Mouse (Mus musculus): Measurements from ENCODE around the gene Slc22a30. TPM values are rescaled to one million over a fixed set of nuclear protein-coding genes. Genes with fewer than 3 reads are reported as not detected.
"Not testable (repeated sequence)": the region's sequence is repeated elsewhere in the genome, so short reads cannot be mapped to it uniquely, and the experiment has no call there.

Slc22a30 gene
- total RNA-seq (2021), result not detected
- not detected in 2 replicates for polyA plus RNA-seq (2012; rRNA removed)
- long read RNA-seq, result 0 reads

GRCm38 (mm10) chr19:8405011-8405410 lies at the start of gene Slc22a30:
Slc22a30 (minus strand) TSS chr19:8405111.
- H3K4me1 ChIP-seq (ENCODE audit: control insufficient read depth, insufficient read depth, low read length); H3K9ac ChIP-seq (ENCODE audit: low read depth, low read length); H3K27ac ChIP-seq: not testable (repeated sequence)

GRCm38 (mm10) chr19:8448321-8448720 lies 43.4 kb upstream of the Slc22a30 start:
- no peaks in the 10 kb centered on the region for H3K4me1 ChIP-seq (ENCODE audit: control insufficient read depth, insufficient read depth, low read length)
- no peak for TF ChIP-seq EP300 (IDR thresholded peaks at IDR 0.05; ENCODE audit: insufficient read depth, low read depth, low read length)
- TF ChIP-seq POLR2A (IDR thresholded peaks at IDR 0.05; ENCODE audit: insufficient read depth, low read depth, low read length), result no peak
- no peak for TF ChIP-seq CTCF (IDR thresholded peaks at IDR 0.05)
- no peaks in the 10 kb centered on the region for H3K79me2 ChIP-seq (replicated peaks; ENCODE audit: control insufficient read depth, insufficient read depth, low read length)
- no peak overlapping the region for H3K4me3 ChIP-seq
- no peaks in the 10 kb centered on the region for H3K36me3 ChIP-seq (ENCODE audit: control insufficient read depth, insufficient read depth, low read length)
- H3K9ac ChIP-seq (ENCODE audit: low read depth, low read length), result no peak overlapping the region
- no peaks in the 10 kb centered on the region for H3K27me3 ChIP-seq (ENCODE audit: control insufficient read depth, insufficient read depth, low read length)
- intact Hi-C loops (cut with DNase I), result no loop called here
- DNase-seq, result no peak
- 56% methylated on average over 2 of the region's 2 CpGs for WGBS
- no peak overlapping the region for H3K27ac ChIP-seq

More at GRCm38 (mm10) chr19:8405011-8405410, at the start of gene Slc22a30:
- H3K27me3 ChIP-seq (ENCODE audit: control insufficient read depth, insufficient read depth, low read length); H3K79me2 ChIP-seq (replicated peaks; ENCODE audit: control insufficient read depth, insufficient read depth, low read length); H3K4me3 ChIP-seq; intact Hi-C loops (cut with DNase I); DNase-seq; H3K36me3 ChIP-seq (ENCODE audit: control insufficient read depth, insufficient read depth, low read length): not testable (repeated sequence)
- 89% methylated on average over 1 of the region's 2 CpGs for WGBS

- DNase-seq, result no peak
- H3K36me3 ChIP-seq (ENCODE audit: control insufficient read depth, insufficient read depth, low read length), result no peaks in the 10 kb centered on the region
- no peaks in the 10 kb centered on the region for H3K4me1 ChIP-seq (ENCODE audit: control insufficient read depth, insufficient read depth, low read length)
- intact Hi-C loops (cut with DNase I), result no loop called here
- H3K27ac ChIP-seq, result no peak overlapping the region
- no peak overlapping the region for H3K9ac ChIP-seq (ENCODE audit: low read depth, low read length)
- H3K27me3 ChIP-seq (ENCODE audit: control insufficient read depth, insufficient read depth, low read length), result no peaks in the 10 kb centered on the region
- 67% methylated on average over 1 of the region's 1 CpGs for WGBS
- H3K4me3 ChIP-seq, result no peak overlapping the region
- no peaks in the 10 kb centered on the region for H3K79me2 ChIP-seq (replicated peaks; ENCODE audit: control insufficient read depth, insufficient read depth, low read length)
- no peak for TF ChIP-seq POLR2A (IDR thresholded peaks at IDR 0.05; ENCODE audit: insufficient read depth, low read depth, low read length)
- no peak for TF ChIP-seq CTCF (IDR thresholded peaks at IDR 0.05)
- TF ChIP-seq EP300 (IDR thresholded peaks at IDR 0.05; ENCODE audit: insufficient read depth, low read depth, low read length), result no peak
Observed at GRCm38 (mm10) chr19:8447516-8447915, 42.6 kb upstream of the Slc22a30 start.

- 77% methylated on average over 5 of the region's 5 CpGs for WGBS
- Histone ChIP-seq H3K9ac (ENCODE audit: low read depth, low read length) (no peak overlapping the region), H3K27me3 (ENCODE audit: control insufficient read depth, insufficient read depth, low read length) (no peaks in the 10 kb centered on the region), H3K4me1 (ENCODE audit: control insufficient read depth, insufficient read depth, low read length) (no peaks in the 10 kb centered on the region), H3K4me3 (no peak overlapping the region), H3K27ac (no peak overlapping the region), H3K36me3 (ENCODE audit: control insufficient read depth, insufficient read depth, low read length) (no peaks in the 10 kb centered on the region), H3K79me2 (replicated peaks; ENCODE audit: control insufficient read depth, insufficient read depth, low read length) (no peaks in the 10 kb centered on the region)
- intact Hi-C loops (cut with DNase I), result no loop called here
- DNase-seq, result no peak
- TF ChIP-seq POLR2A (IDR thresholded peaks at IDR 0.05; ENCODE audit: insufficient read depth, low read depth, low read length), result no peak
- TF ChIP-seq EP300 (IDR thresholded peaks at IDR 0.05; ENCODE audit: insufficient read depth, low read depth, low read length), result no peak
- TF ChIP-seq CTCF (IDR thresholded peaks at IDR 0.05), result no peak
Observed at GRCm38 (mm10) chr19:8431051-8431662, 26.2 kb upstream of the Slc22a30 start.

- H3K4me1 ChIP-seq (ENCODE audit: control insufficient read depth, insufficient read depth, low read length); H3K27ac ChIP-seq; intact Hi-C loops (cut with DNase I); DNase-seq; H3K79me2 ChIP-seq (replicated peaks; ENCODE audit: control insufficient read depth, insufficient read depth, low read length); H3K9ac ChIP-seq (ENCODE audit: low read depth, low read length); H3K36me3 ChIP-seq (ENCODE audit: control insufficient read depth, insufficient read depth, low read length); H3K4me3 ChIP-seq; H3K27me3 ChIP-seq (ENCODE audit: control insufficient read depth, insufficient read depth, low read length): not testable (repeated sequence)
- WGBS, result 64% methylated on average over 14 of the region's 14 CpGs
Observed at GRCm38 (mm10) chr19:8407290-8408021, 2.5 kb upstream of the Slc22a30 start.

Other genes with a start within 250 kb of the Slc22a30 start
- not detected for gene Slc22a29, start 186.2 kb downstream of the Slc22a30 start, total RNA-seq (2021)
- not detected in 2 replicates for gene Slc22a29, start 186.2 kb downstream of the Slc22a30 start, polyA plus RNA-seq (2012; rRNA removed)
- not detected for gene Slc22a8, start 186.1 kb upstream of the Slc22a30 start, total RNA-seq (2021)
- 0.04 and 0.09 TPM in 2 replicates for gene Slc22a8, start 186.1 kb upstream of the Slc22a30 start, polyA plus RNA-seq (2012; rRNA removed)
- not detected for gene Slc22a6, start 212.9 kb upstream of the Slc22a30 start, total RNA-seq (2021)
- not detected in 2 replicates for gene Slc22a6, start 212.9 kb upstream of the Slc22a30 start, polyA plus RNA-seq (2012; rRNA removed)